Mouse (Mus musculus) CH12.LX (cell line): ENCODE results near the gene Gm4559. TPM values are rescaled to one million over a fixed set of nuclear protein-coding genes. Genes with fewer than 3 reads are reported as not detected.

ENCODE experiments used
- DNase-seq: peaks from one replicate; pipeline ENCODE4 v3.0.0-alpha.2; 2013; ENCODE audit errors: extremely low read depth
- H3K27ac ChIP-seq: 2 replicates; pipeline ENCODE4 v1.5.1; 2012; ENCODE audit warnings: low read depth, mild to moderate bottlenecking, control low read depth, moderate library complexity; ENCODE audit not compliant: insufficient read depth
- H3K27me3 ChIP-seq: replicated peaks from 2 replicates; pipeline ENCODE3; 2012; ENCODE audit warnings: inconsistent platforms
- H3K36me3 ChIP-seq, 2 experiments: replicated peaks in 1 of 2; 2 replicates each; pipeline versions ENCODE3 to v1.6.1; 2012; ENCODE audit warnings: inconsistent platforms in 1 of 2, low read length in 1 of 2, mild to moderate bottlenecking in 1 of 2, mixed read lengths in 1 of 2, moderate library complexity in 1 of 2; ENCODE audit not compliant: control insufficient read depth in 1 of 2, insufficient read depth in 1 of 2
- H3K4me1 ChIP-seq, 2 experiments: 2 replicates each; pipeline ENCODE4 v1.6.1; 2012; ENCODE audit warnings: inconsistent platforms in 1 of 2, moderate library complexity in 1 of 2; ENCODE audit not compliant: insufficient read depth in 2 of 2, control insufficient read depth in 1 of 2
- H3K4me2 ChIP-seq: 2 replicates; pipeline ENCODE4 v1.6.1; 2012; ENCODE audit warnings: low read depth, mild to moderate bottlenecking, control low read depth; ENCODE audit not compliant: poor library complexity, insufficient read depth, severe bottlenecking
- H3K4me3 ChIP-seq, 3 experiments: fragments of 150-350 bp in 1 of 3; sonication (generic) in 1 of 3; replicated peaks in 1 of 3; 2 replicates each; pipeline versions ENCODE3 to v1.5.1; 2011 to 2012; ENCODE audit warnings: low read depth in 2 of 3, low read length in 2 of 3, mild to moderate bottlenecking in 2 of 3, moderate library complexity in 2 of 3, control low read depth in 1 of 3, improper control_type of control experiment in 1 of 3, inconsistent platforms in 1 of 3, mixed read lengths in 1 of 3; ENCODE audit not compliant: poor library complexity in 1 of 3
- H3K79me2 ChIP-seq: replicated peaks from 2 replicates; pipeline ENCODE4 v1.6.1; 2012; ENCODE audit warnings: mild to moderate bottlenecking, moderate library complexity; ENCODE audit not compliant: control insufficient read depth, poor library complexity, insufficient read depth, severe bottlenecking; ENCODE audit errors: extremely low read depth
- H3K9ac ChIP-seq: 2 replicates; pipeline ENCODE4 v1.6.1; 2012; ENCODE audit warnings: low read depth, mild to moderate bottlenecking, control low read depth, moderate library complexity; ENCODE audit not compliant: insufficient read depth
- H3K9me3 ChIP-seq: replicated peaks from 2 replicates; pipeline ENCODE3; 2012; ENCODE audit warnings: low read length, inconsistent platforms, mixed read lengths
- BHLHE40 ChIP-seq: IDR thresholded peaks from 2 replicates; pipeline ENCODE4 v1.6.1; 2011; ENCODE audit warnings: mild to moderate bottlenecking, low read depth, low read length, improper control_type of control experiment
- CHD1 ChIP-seq: IDR thresholded peaks from 2 replicates; pipeline ENCODE4 v1.6.1; 2012; ENCODE audit warnings: low read depth, low read length, improper control_type of control experiment, inconsistent platforms
- CHD2 ChIP-seq: IDR thresholded peaks from 2 replicates; pipeline ENCODE4 v1.6.1; 2011; ENCODE audit warnings: low read length, improper control_type of control experiment
- CTCF ChIP-seq, 2 experiments: IDR thresholded peaks in 1 of 2; conservative IDR thresholded peaks in 1 of 2; 2 replicates each; pipeline ENCODE4 v1.5.1; 2011 to 2012; ENCODE audit warnings: low read depth in 2 of 2, low read length in 2 of 2, improper control_type of control experiment in 1 of 2, inconsistent platforms in 1 of 2, mild to moderate bottlenecking in 1 of 2, moderate library complexity in 1 of 2
- E2F4 ChIP-seq: IDR thresholded peaks from 2 replicates; pipeline ENCODE4 v1.6.1; 2011; ENCODE audit warnings: low read depth, low read length, improper control_type of control experiment; ENCODE audit not compliant: insufficient replicate concordance
- ELF1 ChIP-seq: IDR thresholded peaks from 2 replicates; pipeline ENCODE4 v1.6.1; 2014; ENCODE audit warnings: low read depth, mild to moderate bottlenecking, inconsistent platforms, low read length, improper control_type of control experiment
- EP300 ChIP-seq: IDR thresholded peaks from 2 replicates; pipeline ENCODE4 v1.6.1; 2011; ENCODE audit warnings: low read length, improper control_type of control experiment
- GABPA ChIP-seq: IDR thresholded peaks from 2 replicates; pipeline ENCODE4 v1.6.1; 2012; ENCODE audit warnings: low read depth, low read length, improper control_type of control experiment, inconsistent platforms; ENCODE audit not compliant: insufficient replicate concordance
- HCFC1 ChIP-seq: IDR thresholded peaks from 2 replicates; pipeline ENCODE4 v1.6.1; 2012; ENCODE audit warnings: low read depth, mild to moderate bottlenecking, inconsistent platforms, low read length, improper control_type of control experiment
- IRF4 ChIP-seq: IDR thresholded peaks from 2 replicates; pipeline ENCODE4 v1.6.1; 2014; ENCODE audit warnings: low read depth, mild to moderate bottlenecking, inconsistent platforms, low read length, improper control_type of control experiment
- JUN ChIP-seq: IDR thresholded peaks from 2 replicates; pipeline ENCODE4 v1.6.1; 2011; ENCODE audit warnings: low read depth, mild to moderate bottlenecking, low read length, improper control_type of control experiment, moderate library complexity; ENCODE audit not compliant: insufficient read depth
- JUND ChIP-seq: conservative IDR thresholded peaks from 2 replicates; pipeline ENCODE4 v1.6.1; 2011; ENCODE audit warnings: low read depth, low read length, improper control_type of control experiment
- KAT2A ChIP-seq: IDR thresholded peaks from 2 replicates; pipeline ENCODE4 v1.6.1; 2012; ENCODE audit warnings: low read length, improper control_type of control experiment, inconsistent platforms; ENCODE audit not compliant: insufficient replicate concordance
- MAX ChIP-seq: IDR thresholded peaks from 2 replicates; pipeline ENCODE4 v1.6.1; 2011; ENCODE audit warnings: low read length, improper control_type of control experiment
- MAZ ChIP-seq: IDR thresholded peaks from 2 replicates; pipeline ENCODE4 v1.6.1; 2012; ENCODE audit warnings: low read depth, mild to moderate bottlenecking, inconsistent platforms, low read length, improper control_type of control experiment, moderate library complexity
- MEF2A ChIP-seq: IDR thresholded peaks from 2 replicates; pipeline ENCODE4 v1.6.1; 2014; ENCODE audit warnings: low read depth, mild to moderate bottlenecking, inconsistent platforms, low read length, improper control_type of control experiment, borderline replicate concordance
- MXI1 ChIP-seq: IDR thresholded peaks from 2 replicates; pipeline ENCODE4 v1.6.1; 2011; ENCODE audit warnings: mild to moderate bottlenecking, low read depth, low read length, improper control_type of control experiment
- MYC ChIP-seq: IDR thresholded peaks from 2 replicates; pipeline ENCODE4 v1.6.1; 2011; ENCODE audit warnings: low read depth, mild to moderate bottlenecking, improper control_type of control experiment, low read length
- NELFE ChIP-seq: IDR thresholded peaks from 2 replicates; pipeline ENCODE4 v1.6.1; 2011; ENCODE audit warnings: low read depth, low read length, improper control_type of control experiment
- NRF1 ChIP-seq: IDR thresholded peaks from 2 replicates; pipeline ENCODE4 v1.6.1; 2014; ENCODE audit warnings: low read depth, mild to moderate bottlenecking, inconsistent platforms, low read length, improper control_type of control experiment, moderate library complexity
- PAX5 ChIP-seq: IDR thresholded peaks from 2 replicates; pipeline ENCODE4 v1.6.1; 2012; ENCODE audit warnings: low read length, inconsistent platforms, mixed read lengths
- POLR2A ChIP-seq: IDR thresholded peaks from 2 replicates; pipeline ENCODE4 v1.6.1; 2011; ENCODE audit warnings: low read depth, mild to moderate bottlenecking, improper control_type of control experiment, low read length
- POLR2AphosphoS2 ChIP-seq: IDR thresholded peaks from 2 replicates; pipeline ENCODE4 v1.6.1; 2011; ENCODE audit warnings: low read depth, low read length, improper control_type of control experiment
- RAD21 ChIP-seq: IDR thresholded peaks from 2 replicates; pipeline ENCODE4 v1.6.1; 2011; ENCODE audit warnings: low read depth, mild to moderate bottlenecking, low read length, improper control_type of control experiment, moderate library complexity
- RCOR1 ChIP-seq: conservative IDR thresholded peaks from 2 replicates; pipeline ENCODE4 v1.6.1; 2012; ENCODE audit warnings: low read depth, mild to moderate bottlenecking, inconsistent platforms, low read length, improper control_type of control experiment
- SMC3 ChIP-seq: IDR thresholded peaks from 2 replicates; pipeline ENCODE4 v1.6.1; 2011; ENCODE audit warnings: low read depth, low read length, improper control_type of control experiment
- TBP ChIP-seq: conservative IDR thresholded peaks from 2 replicates; pipeline ENCODE4 v1.6.1; 2011; ENCODE audit warnings: low read depth, low read length, improper control_type of control experiment
- TCF12 ChIP-seq: IDR thresholded peaks from 2 replicates; pipeline ENCODE4 v1.6.1; 2014; ENCODE audit warnings: low read depth, mild to moderate bottlenecking, inconsistent platforms, low read length, improper control_type of control experiment
- UBTF ChIP-seq: IDR thresholded peaks from 2 replicates; pipeline ENCODE4 v1.6.1; 2012; ENCODE audit warnings: low read depth, mild to moderate bottlenecking, inconsistent platforms, low read length, improper control_type of control experiment, moderate library complexity
- USF1 ChIP-seq: IDR thresholded peaks from 2 replicates; pipeline ENCODE4 v1.6.1; 2014; ENCODE audit warnings: low read depth, mild to moderate bottlenecking, inconsistent platforms, low read length, improper control_type of control experiment
- USF2 ChIP-seq: conservative IDR thresholded peaks from 2 replicates; pipeline ENCODE4 v1.6.1; 2011; ENCODE audit warnings: low read depth, low read length, improper control_type of control experiment
- ZC3H11A ChIP-seq: IDR thresholded peaks from 2 replicates; pipeline ENCODE4 v1.6.1; 2012; ENCODE audit warnings: low read depth, mild to moderate bottlenecking, inconsistent platforms, low read length, improper control_type of control experiment
- ZKSCAN1 ChIP-seq: IDR thresholded peaks from 2 replicates; pipeline ENCODE4 v1.6.1; 2012; ENCODE audit warnings: low read depth, inconsistent platforms, low read length, improper control_type of control experiment, borderline replicate concordance
- ZMIZ1 ChIP-seq: IDR thresholded peaks from 2 replicates; pipeline ENCODE4 v1.6.1; 2012; ENCODE audit warnings: low read depth, mild to moderate bottlenecking, inconsistent platforms, low read length, improper control_type of control experiment
- ZNF384 ChIP-seq: IDR thresholded peaks from 2 replicates; pipeline ENCODE4 v1.6.1; 2012; ENCODE audit warnings: low read depth, low read length, improper control_type of control experiment, inconsistent platforms
- dilution Hi-C: fragments of 300-500 bp; cut with MboI; formaldehyde crosslinking; loops from 2 replicates; pipeline ENCODE4 v1.14.3; 2020; ENCODE audit warnings: low sequenced_read_pairs; ENCODE audit not compliant: extremely low pct_unique_long_range_greater_than_20kb, extremely low pct_ligation_motif_present
- in situ Hi-C: fragments of 300-500 bp; cut with MboI; formaldehyde crosslinking; loops from 3 replicates; pipeline ENCODE4 v1.14.3; 2019; ENCODE audit warnings: low sequenced_read_pairs, low pct_ligation_motif_present, low pct_unique_long_range_greater_than_20kb, mixed read lengths
- polyA plus RNA-seq: library from polyadenylated mRNA; unstranded; fragments of >175 nt; gene quantifications from 2 replicates; pipeline ENCODE4 v1.2.1, GENCODE M21; 2012; ENCODE audit warnings: low read depth; ENCODE audit not compliant: insufficient read length
- total RNA-seq, 2 experiments: library from RNA; depleted of rRNA; stranded (reverse); fragments of 300-350 nt in 1 of 2; fragments of >200 nt in 1 of 2; gene quantifications; 2 replicates each; pipeline ENCODE4 v1.2.3; 2012 to 2014

Gm4559 gene
- total and polyA plus RNA-seq, 3 experiments: not detected

- Histone ChIP-seq H3K27ac (no peak overlapping the region), H3K27me3 (peaks cover 45% of the 10 kb centered on the region), H3K9ac (peak overlapping the region; percentile 87), H3K4me3 (peak overlapping the region; percentile 33 to 59 (median 51)), H3K79me2 (no peaks in the 10 kb centered on the region), H3K9me3 (no peaks in the 10 kb centered on the region), H3K4me2 (peak overlapping the region; percentile 79), H3K36me3 (no peaks in the 10 kb centered on the region), H3K4me1 (peaks cover 3 to 7% of the 10 kb centered on the region in 2 experiments; a peak in 2 of 4 replicates)
- TF ChIP-seq CHD1: no peak
- no peak for TF ChIP-seq JUN
- TF ChIP-seq POLR2AphosphoS2: no peak
- 0 out of 2 replicates have a peak, but pooled peaks have one; percentile 18 for TF ChIP-seq MEF2A
- peak; percentile 48 to 84 for TF ChIP-seq CTCF (conservative IDR thresholded peaks at IDR 0.05 in 1 of 2, IDR thresholded peaks at IDR 0.05 in 1 of 2; ENCODE audit: low read depth in 2 of 2, low read length in 2 of 2)
- TF ChIP-seq CHD2: no peak
- peak; percentile 54 for TF ChIP-seq ELF1
- no peak for TF ChIP-seq KAT2A
- 0 out of 2 replicates have a peak, but pooled peaks have one; percentile 6 for TF ChIP-seq IRF4
- peak; percentile 60; the same call in 1 of the 2 replicates for TF ChIP-seq MYC
- no peak for TF ChIP-seq EP300
- TF ChIP-seq ZNF384: no peak
- TF ChIP-seq NELFE: peak; percentile 36; the same call in 1 of the 2 replicates
- TF ChIP-seq MAZ: no peak
- no peak for TF ChIP-seq UBTF
- TF ChIP-seq PAX5: no peak
- no peak for TF ChIP-seq JUND
- TF ChIP-seq E2F4: 0 out of 2 replicates have a peak, but pooled peaks have one; percentile 41
- TF ChIP-seq ZKSCAN1: no peak
- no peak for TF ChIP-seq TBP
- TF ChIP-seq RAD21: peak; percentile 49
- TF ChIP-seq BHLHE40: 0 out of 2 replicates have a peak, but pooled peaks have one; percentile 13
- TF ChIP-seq SMC3: peak; percentile 35
- peak; percentile 59 for TF ChIP-seq HCFC1
- TF ChIP-seq NRF1: no peak
- no peak for TF ChIP-seq MXI1
- TF ChIP-seq ZMIZ1: no peak
- TF ChIP-seq RCOR1: no peak
- no peak; the same call in 1 of the 2 replicates for TF ChIP-seq MAX
- no peak for TF ChIP-seq ZC3H11A
- no peak for TF ChIP-seq USF1
- no peak; the same call in 1 of the 2 replicates for TF ChIP-seq TCF12
- no peak for TF ChIP-seq GABPA
- no peak for TF ChIP-seq USF2
- no peak for TF ChIP-seq POLR2A
- DNase-seq: peak; percentile 92
- in situ Hi-C loops: no loop called here
- dilution Hi-C loops: no loop called here
Measured at GRCm38 (mm10) chr7:142284615-142285080, 10.5 kb upstream of the Gm4559 start.
